ENCODE assay signal across 8 mouse cellular contexts in genomic region chr9:30921261-30922103, GRCm38 (mm10). TPM values are rescaled to one million over a fixed set of nuclear protein-coding genes. Genes with fewer than 3 reads are reported as not detected.
DNase-seq lines count a peak whose midpoint lies in the region.

No protein-coding gene starts in this region.

- H3K27ac ChIP-seq in brown adipose tissue, adult 24 weeks (replicated peaks; ENCODE audit: low read depth, low read length), result no peak overlapping the region
- H3K27ac ChIP-seq in midbrain, embryonic 10.5 days (replicated peaks), result peak overlapping the region; percentile 24; the same call in 1 of the 2 replicates

- DNase-seq in gastrocnemius, postnatal 4 days (ENCODE audit: low spot score in 2 of 2), result peak; percentile 20 to 33
- no peak for DNase-seq in gastrocnemius, adult 8-10 months (ENCODE audit: low spot score in 2 of 2)
- peak; percentile 45 to 51 for DNase-seq in heart, postnatal 10 days
- peak; percentile 45 for DNase-seq in midbrain, embryonic 10.5 days (ENCODE audit: low spot score)
- no peak for DNase-seq in thymus, postnatal 0 days (ENCODE audit: low spot score)
- no peak for DNase-seq in thymus, postnatal 10 days (ENCODE audit: low spot score in 2 of 2)
- no peak for DNase-seq in adrenal gland, postnatal 14 days

- no peaks in the 10 kb centered on the region for H3K36me3 ChIP-seq in midbrain, embryonic 10.5 days

- peak overlapping the region; percentile 52 for H3K4me3 ChIP-seq in brown adipose tissue, adult 24 weeks (ENCODE audit: insufficient read depth, low read depth, low read length)
- H3K4me3 ChIP-seq in midbrain, embryonic 10.5 days, result peak overlapping the region; percentile 62

- intact Hi-C loops in heart, postnatal 10 days (cut with DNase I), result loop anchor here (2.0 to 10.0 kb wide), 4 partner anchors 77 to 359 kb away; no protein-coding TSS in a partner anchor

- no peaks in the 10 kb centered on the region for H3K9me3 ChIP-seq in midbrain, embryonic 10.5 days (replicated peaks)

- H3K4me1 ChIP-seq in brown adipose tissue, adult 24 weeks (ENCODE audit: control insufficient read depth, insufficient read depth, insufficient read length, low read length), result peaks cover 10% of the 10 kb centered on the region; the same call in 1 of the 2 replicates
- peaks cover 19% of the 10 kb centered on the region for H3K4me1 ChIP-seq in midbrain, embryonic 10.5 days

- 4% methylated on average over 56 of the region's 56 CpGs for WGBS in midbrain, embryonic 10.5 days

- peaks cover 45% of the 10 kb centered on the region for H3K27me3 ChIP-seq in midbrain, embryonic 10.5 days (ENCODE audit: low read depth, poor library complexity, severe bottlenecking)

RNA-seq across cellular contexts. Expression of gene Adamts15, which starts 0.8 kb away (rescaled TPM):
- 10 to 100 TPM; 12.6 to 15.4 TPM for total RNA-seq in gastrocnemius, postnatal 4 days (2021)
- total RNA-seq in gastrocnemius, adult 8-10 months (2022), result under 1 TPM; 0.46 to 0.86 (median 0.68) TPM
- 0.50 and 0.63 TPM in 2 replicates for polyA plus RNA-seq in brown adipose tissue, adult 24 weeks (2012; ENCODE audit: insufficient read depth, insufficient read length, missing spikeins)
- 10 to 100 TPM; 13.1 to 16.4 TPM for total RNA-seq in heart, postnatal 10 days (2021)
- 4.9 and 5.2 TPM in 2 replicates for polyA plus RNA-seq in midbrain, embryonic 10.5 days (2016; fragmentation: Nextera tagmentation; extraction: Ambion mirVana)
- polyA plus RNA-seq in thymus, postnatal 0 days (2015; fragmentation: Nextera tagmentation; extraction: Ambion mirVana), result 0.34 and 0.51 TPM in 2 replicates
- 3.8 and 5.2 TPM in 2 replicates for total RNA-seq in adrenal gland, postnatal 14 days (2021)

RNA-seq across cellular contexts. Expression of gene Adamts8, which starts 20.9 kb away (rescaled TPM):
- 10 to 100 TPM; 14.8 to 16.2 TPM for total RNA-seq in gastrocnemius, postnatal 4 days (2021)
- 1 to 10 TPM in 3 of 4 experiments, under 1 TPM in 1; 0.43 to 4.0 (median 1.7) TPM for total RNA-seq in gastrocnemius, adult 8-10 months (2022)
- polyA plus RNA-seq in brown adipose tissue, adult 24 weeks (2012; ENCODE audit: insufficient read depth, insufficient read length, missing spikeins), result not detected in 2 replicates
- total RNA-seq in heart, postnatal 10 days (2021), result 10 to 100 TPM in 1 of 2 experiments, 1 to 10 TPM in 1; 8.1 to 16.1 TPM
- polyA plus RNA-seq in midbrain, embryonic 10.5 days (2016; fragmentation: Nextera tagmentation; extraction: Ambion mirVana), result 0.61 and 1.0 TPM in 2 replicates
- polyA plus RNA-seq in thymus, postnatal 0 days (2015; fragmentation: Nextera tagmentation; extraction: Ambion mirVana), result 0.57 and 0.70 TPM in 2 replicates
- total RNA-seq in adrenal gland, postnatal 14 days (2021), result 0.37 and 0.38 TPM in 2 replicates

Comparison
In these comparisons a context has a peak if more than half of its experiments do, and no peak if none do; other contexts are left out.
1. DNase-seq: peak in gastrocnemius, postnatal 4 days (2 of 2), heart, postnatal 10 days (2 of 2) and midbrain, embryonic 10.5 days (single experiment); none in gastrocnemius, adult 8-10 months (0 of 2), thymus, postnatal 0 days (single experiment), thymus, postnatal 10 days (0 of 2) and adrenal gland, postnatal 14 days (single experiment).